Mouse (Mus musculus): ENCODE data around the gene Rps24. TPM values are rescaled to one million over a fixed set of nuclear protein-coding genes. Genes with fewer than 3 reads are reported as not detected.
A peak's percentile ranks its signal among the peaks of the same experiment; 100 is the strongest.

Gene Rps24
- polyA plus RNA-seq, 1 experiment from 2014 or later, result 791 TPM

DNA sequence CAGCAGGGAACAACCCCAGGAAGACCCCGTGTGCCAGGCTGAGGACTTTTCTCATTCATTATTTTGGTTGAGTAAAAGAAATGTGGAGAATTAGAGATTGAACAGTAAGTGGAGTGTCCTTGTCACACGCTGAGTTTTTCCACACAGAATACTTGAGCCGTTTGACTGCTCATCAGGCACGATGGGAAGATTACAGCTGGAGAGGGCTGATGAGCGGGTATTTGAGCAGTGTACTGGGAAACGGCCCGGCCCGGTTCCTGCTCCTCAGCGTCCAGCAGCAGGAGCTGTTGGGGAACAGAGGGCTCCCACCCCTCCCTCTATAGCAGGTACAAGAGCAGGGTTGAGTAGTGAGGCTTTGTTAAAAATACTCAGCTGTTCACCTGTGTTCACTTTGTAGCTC lies 12.6 kb downstream of the Rps24 start:
- H3K27me3 ChIP-seq (replicated peaks; ENCODE audit: insufficient read depth, low read length), result no peaks in the 10 kb centered on the region
- no peak overlapping the region for H3K9ac ChIP-seq (replicated peaks; ENCODE audit: low read depth)
- H3K4me3 ChIP-seq (ENCODE audit: low read depth, low read length), result no peak overlapping the region
- TF ChIP-seq EP300 (IDR thresholded peaks at IDR 0.05) (no peak), CTCF (IDR thresholded peaks at IDR 0.05) (no peak)
- H3K9me3 ChIP-seq (ENCODE audit: low read length), result no peaks in the 10 kb centered on the region
- DNase-seq (ENCODE audit: low spot score), result no peak
- H3K27ac ChIP-seq (ENCODE audit: low read length), result no peak overlapping the region
- H3K4me1 ChIP-seq (ENCODE audit: insufficient read depth, low read depth, low read length), result peaks cover 5% of the 10 kb centered on the region; the same call in 1 of the 2 replicates
- WGBS, result 29% methylated on average over 9 of the region's 9 CpGs
- no peak overlapping the region for H3K4me2 ChIP-seq (replicated peaks; ENCODE audit: low read depth, low read length)
- peaks cover 35% of the 10 kb centered on the region for H3K36me3 ChIP-seq (ENCODE audit: insufficient read depth, low read length)
- ATAC-seq, result no peak

GRCm38 (mm10) chr14:24500091-24500844 lies 13.3 kb downstream of the Rps24 start:
- no peak overlapping the region for H3K27ac ChIP-seq (ENCODE audit: low read length)
- H3K9me3 ChIP-seq (ENCODE audit: low read length), result no peaks in the 10 kb centered on the region
- ATAC-seq, result peak; percentile 78
- peaks cover 5% of the 10 kb centered on the region; the same call in 1 of the 2 replicates for H3K4me1 ChIP-seq (ENCODE audit: insufficient read depth, low read depth, low read length)
- TF ChIP-seq EP300 (IDR thresholded peaks at IDR 0.05) (no peak), CTCF (IDR thresholded peaks at IDR 0.05) (peak; percentile 92)
- H3K27me3 ChIP-seq (replicated peaks; ENCODE audit: insufficient read depth, low read length), result no peaks in the 10 kb centered on the region
- WGBS, result 17% methylated on average over 18 of the region's 18 CpGs
- peak; percentile 86 for DNase-seq (ENCODE audit: low spot score)
- H3K4me2 ChIP-seq (replicated peaks; ENCODE audit: low read depth, low read length), result peak overlapping the region; percentile 44
- no peak overlapping the region; the same call in 1 of the 2 replicates for H3K9ac ChIP-seq (replicated peaks; ENCODE audit: low read depth)
- 0 out of 2 replicates have a peak overlapping the region, but pooled peaks have one; percentile 6 for H3K4me3 ChIP-seq (ENCODE audit: low read depth, low read length)
- peaks cover 27% of the 10 kb centered on the region for H3K36me3 ChIP-seq (ENCODE audit: insufficient read depth, low read length)

GRCm38 (mm10) chr14:24500845-24501186 lies 13.9 kb downstream of the Rps24 start:
- peak overlapping the region; percentile 44 for H3K4me2 ChIP-seq (replicated peaks; ENCODE audit: low read depth, low read length)
- H3K27me3 ChIP-seq (replicated peaks; ENCODE audit: insufficient read depth, low read length), result no peaks in the 10 kb centered on the region
- H3K4me3 ChIP-seq (ENCODE audit: low read depth, low read length), result 0 out of 2 replicates have a peak overlapping the region, but pooled peaks have one; percentile 6
- ATAC-seq (peak; percentile 46), DNase-seq (ENCODE audit: low spot score) (no peak)
- peaks cover 5% of the 10 kb centered on the region; the same call in 1 of the 2 replicates for H3K4me1 ChIP-seq (ENCODE audit: insufficient read depth, low read depth, low read length)
- H3K9me3 ChIP-seq (ENCODE audit: low read length), result no peaks in the 10 kb centered on the region
- 12% methylated on average over 8 of the region's 8 CpGs for WGBS
- H3K9ac ChIP-seq (replicated peaks; ENCODE audit: low read depth), result peak overlapping the region; percentile 32; the same call in 1 of the 2 replicates
- peaks cover 24% of the 10 kb centered on the region for H3K36me3 ChIP-seq (ENCODE audit: insufficient read depth, low read length)
- TF ChIP-seq EP300 (IDR thresholded peaks at IDR 0.05), result no peak
- TF ChIP-seq CTCF (IDR thresholded peaks at IDR 0.05), result no peak
- no peak overlapping the region for H3K27ac ChIP-seq (ENCODE audit: low read length)

- TF ChIP-seq EP300 (IDR thresholded peaks at IDR 0.05) (no peak), CTCF (IDR thresholded peaks at IDR 0.05) (no peak)
- no peak overlapping the region for H3K4me2 ChIP-seq (replicated peaks; ENCODE audit: low read depth, low read length)
- H3K4me3 ChIP-seq (ENCODE audit: low read depth, low read length), result no peak overlapping the region
- no peaks in the 10 kb centered on the region for H3K27me3 ChIP-seq (replicated peaks; ENCODE audit: insufficient read depth, low read length)
- no peak overlapping the region for H3K27ac ChIP-seq (ENCODE audit: low read length)
- no peak overlapping the region for H3K9ac ChIP-seq (replicated peaks; ENCODE audit: low read depth)
- no peak for DNase-seq (ENCODE audit: low spot score)
- 64% methylated on average over 4 of the region's 4 CpGs for WGBS
- H3K9me3 ChIP-seq (ENCODE audit: low read length), result no peaks in the 10 kb centered on the region
- peaks cover 20% of the 10 kb centered on the region for H3K36me3 ChIP-seq (ENCODE audit: insufficient read depth, low read length)
- H3K4me1 ChIP-seq (ENCODE audit: insufficient read depth, low read depth, low read length), result peaks cover 5% of the 10 kb centered on the region; the same call in 1 of the 2 replicates
- ATAC-seq, result no peak
Observed at GRCm38 (mm10) chr14:24501256-24501655, 14.3 kb downstream of the Rps24 start.

GRCm38 (mm10) chr14:24507452-24508069 lies 20.6 kb downstream of the Rps24 start:
- no peak for ATAC-seq
- H3K27ac ChIP-seq (ENCODE audit: low read length), result no peak overlapping the region
- 20% methylated on average over 14 of the region's 14 CpGs for WGBS
- DNase-seq (ENCODE audit: low spot score), result peak; percentile 30
- no peaks in the 10 kb centered on the region; the same call in 1 of the 2 replicates for H3K9me3 ChIP-seq (ENCODE audit: low read length)
- no peak for TF ChIP-seq CTCF (IDR thresholded peaks at IDR 0.05)
- TF ChIP-seq EP300 (IDR thresholded peaks at IDR 0.05), result no peak
- no peak overlapping the region for H3K4me3 ChIP-seq (ENCODE audit: low read depth, low read length)
- H3K4me2 ChIP-seq (replicated peaks; ENCODE audit: low read depth, low read length), result no peak overlapping the region
- H3K4me1 ChIP-seq (ENCODE audit: insufficient read depth, low read depth, low read length), result 0 out of 2 replicates have a peak, but pooled peaks cover 3% of the 10 kb centered on the region
- no peak overlapping the region for H3K9ac ChIP-seq (replicated peaks; ENCODE audit: low read depth)
- no peaks in the 10 kb centered on the region for H3K27me3 ChIP-seq (replicated peaks; ENCODE audit: insufficient read depth, low read length)
- H3K36me3 ChIP-seq (ENCODE audit: insufficient read depth, low read length), result no peaks in the 10 kb centered on the region

- H3K4me2 ChIP-seq (replicated peaks; ENCODE audit: low read depth, low read length), result no peak overlapping the region; the same call in 1 of the 2 replicates
- no peak overlapping the region for H3K4me3 ChIP-seq (ENCODE audit: low read depth, low read length)
- H3K9ac ChIP-seq (replicated peaks; ENCODE audit: low read depth), result no peak overlapping the region
- ATAC-seq, result no peak
- 14% methylated on average over 18 of the region's 18 CpGs for WGBS
- no peak overlapping the region for H3K27ac ChIP-seq (ENCODE audit: low read length)
- no peak for DNase-seq (ENCODE audit: low spot score)
- no peaks in the 10 kb centered on the region; the same call in 1 of the 2 replicates for H3K9me3 ChIP-seq (ENCODE audit: low read length)
- TF ChIP-seq EP300 (IDR thresholded peaks at IDR 0.05), result no peak
- no peak for TF ChIP-seq CTCF (IDR thresholded peaks at IDR 0.05)
- H3K27me3 ChIP-seq (replicated peaks; ENCODE audit: insufficient read depth, low read length), result no peaks in the 10 kb centered on the region
- no peaks in the 10 kb centered on the region for H3K36me3 ChIP-seq (ENCODE audit: insufficient read depth, low read length)
- H3K4me1 ChIP-seq (ENCODE audit: insufficient read depth, low read depth, low read length), result 0 out of 2 replicates have a peak, but pooled peaks cover 3% of the 10 kb centered on the region
Observed at GRCm38 (mm10) chr14:24508070-24508773, 21.3 kb downstream of the Rps24 start.

All from lung, postnatal 0 days (tissue).